30 mouse cellular contexts compared by ENCODE assay signal in genomic region chr16:22899346-22899745, GRCm38 (mm10). TPM values are rescaled to one million over a fixed set of nuclear protein-coding genes. Genes with fewer than 3 reads are reported as not detected.
DNase-seq lines count a peak whose midpoint lies in the region; ATAC-seq and TF ChIP-seq lines count a peak whose summit lies in the region.
"Had no signal": no experiment of that assay in that cellular context is flagged by ENCODE, and none has a peak within 500 bp of the region (broad histone marks: within the 10 kb centered on the region; RNA-seq: fewer than 3 reads in every experiment).

No protein-coding gene starts in this region.

- H3K4me3 ChIP-seq in liver, adult 2 months (ENCODE audit: insufficient read depth, low read depth, low read length), result no peak overlapping the region
- H3K4me3 ChIP-seq: embryonic facial prominence, embryonic 12.5 days; embryonic facial prominence, embryonic 15.5 days; gastrocnemius, adult 2 months; heart, embryonic 12.5 days; heart, embryonic 15.5 days; hindbrain, embryonic 10.5 days; hindbrain, embryonic 13.5 days had no signal

- H3K36me3 ChIP-seq in liver, adult 2 months (ENCODE audit: control insufficient read depth, insufficient read depth, low read length), result peaks cover 27% of the 10 kb centered on the region
- H3K36me3 ChIP-seq: embryonic facial prominence, embryonic 12.5 days; embryonic facial prominence, embryonic 15.5 days; heart, embryonic 12.5 days; heart, embryonic 15.5 days; hindbrain, embryonic 10.5 days; hindbrain, embryonic 13.5 days had no signal

- H3K4me1 ChIP-seq in liver, adult 2 months (ENCODE audit: control insufficient read depth, insufficient read depth, low read length), result peaks cover 23% of the 10 kb centered on the region
- H3K4me1 ChIP-seq: embryonic facial prominence, embryonic 12.5 days; embryonic facial prominence, embryonic 15.5 days; heart, embryonic 12.5 days; heart, embryonic 15.5 days had no signal

- no peaks in the 10 kb centered on the region for H3K79me2 ChIP-seq in liver, adult 2 months (ENCODE audit: control insufficient read depth, insufficient read depth, low read length)

- peak; percentile 89 for DNase-seq in liver, adult 2 months (ENCODE audit: extremely low read depth, low read depth, low spot score)
- DNase-seq in liver (no peak), 3T3-L1 (ENCODE audit: low read depth, low spot score) (peak; percentile 10)
- no peak for DNase-seq in adrenal gland, postnatal 14 days
- DNase-seq: adrenal gland, adult 2 months; adrenal gland, postnatal 36 days; cerebellum, adult 18-20 months; cerebellum, adult 9-10 months; cerebellum, postnatal 14 days; forebrain, postnatal 0 days; gastrocnemius, adult 2 months; gastrocnemius, postnatal 14 days; heart, adult 18-20 months; heart, postnatal 10 days; heart, postnatal 36 days had no signal

- TF ChIP-seq CTCF in liver, adult 2 months (IDR thresholded peaks at IDR 0.05; ENCODE audit: low read depth, low read length), result no peak

- H3K9ac ChIP-seq in liver, adult 2 months (ENCODE audit: low read depth, low read length), result no peak overlapping the region
- H3K9ac ChIP-seq: embryonic facial prominence, embryonic 12.5 days; embryonic facial prominence, embryonic 15.5 days; forebrain, postnatal 0 days; heart, embryonic 12.5 days; heart, embryonic 15.5 days; hindbrain, embryonic 13.5 days had no signal

- 12% methylated on average over 5 of the region's 5 CpGs for WGBS in liver, adult 2 months

- H3K27me3 ChIP-seq in liver, adult 2 months (ENCODE audit: control insufficient read depth, insufficient read depth, low read length), result no peaks in the 10 kb centered on the region
- H3K27me3 ChIP-seq: embryonic facial prominence, embryonic 12.5 days; embryonic facial prominence, embryonic 15.5 days; heart, embryonic 15.5 days; hindbrain, embryonic 13.5 days had no signal

- TF ChIP-seq POLR2A in liver, adult 2 months (IDR thresholded peaks at IDR 0.05; ENCODE audit: extremely low read depth, insufficient read depth, low read length), result peak; percentile 46; the same call in 1 of the 2 replicates

- 0 out of 2 replicates have a peak, but pooled peaks have one; percentile 14 for ATAC-seq in granulocyte monocyte progenitor cell, adult 5-6 weeks (replicated peaks; ENCODE audit: poor library complexity, severe bottlenecking)
- ATAC-seq in inflammation-experienced regulatory T-cells, adult 6 months, result no peak
- ATAC-seq: CD4-positive, CD25-positive, alpha-beta regulatory T cell, adult 4 months; forebrain, embryonic 14.5 days; forebrain, postnatal 0 days; hindbrain, embryonic 16.5 days had no signal

- peak overlapping the region; percentile 89 for H3K27ac ChIP-seq in liver, adult 2 months (replicated peaks; ENCODE audit: insufficient read depth, low read depth, low read length)
- H3K27ac ChIP-seq: embryonic facial prominence, embryonic 12.5 days; embryonic facial prominence, embryonic 15.5 days; gastrocnemius, adult 2 months; heart, embryonic 15.5 days; hindbrain, embryonic 10.5 days; hindbrain, embryonic 13.5 days had no signal

RNA-seq across cellular contexts. Expression of gene Ahsg, which starts 8.3 kb away (rescaled TPM):
- 10,308 and 11,624 TPM in 2 replicates for total RNA-seq in liver, adult 2 months (2014; rRNA removed)
- 17,109 and 17,601 TPM in 2 replicates for polyA plus RNA-seq in liver, adult 2 months (2012; rRNA removed)
- not detected in 2 replicates for total RNA-seq in granulocyte monocyte progenitor cell, adult 5-6 weeks (2014; fragmentation: Nextera tagmentation)
- total RNA-seq in granulocyte monocyte progenitor cell, adult 5-6 weeks (2017), result not detected in 2 replicates
- polyA plus RNA-seq in inflammation-experienced regulatory T-cells, adult 6 months (2017; shearing (Covaris generic)), result not detected
- total RNA-seq in adrenal gland, postnatal 14 days (2021), result 223 and 3,596 TPM in 2 replicates
- total RNA-seq: forebrain, postnatal 0 days; gastrocnemius, adult 2 months; MEL had no signal
- polyA plus RNA-seq: C2C12; CD4-positive, CD25-positive, alpha-beta regulatory T cell, adult 4 months; embryonic facial prominence, embryonic 12.5 days; forebrain, embryonic 11.5 days; forebrain, embryonic 14.5 days; forebrain, postnatal 0 days; hindbrain, embryonic 13.5 days; hindbrain, embryonic 16.5 days had no signal

RNA-seq across cellular contexts. Expression of gene Fetub, which starts 18.8 kb away (rescaled TPM):
- 107 and 165 TPM in 2 replicates for total RNA-seq in liver, adult 2 months (2014; rRNA removed)
- polyA plus RNA-seq in liver, adult 2 months (2012; rRNA removed), result 414 and 419 TPM in 2 replicates
- not detected in 2 replicates for total RNA-seq in granulocyte monocyte progenitor cell, adult 5-6 weeks (2014; fragmentation: Nextera tagmentation)
- not detected in 2 replicates for total RNA-seq in granulocyte monocyte progenitor cell, adult 5-6 weeks (2017)
- polyA plus RNA-seq in inflammation-experienced regulatory T-cells, adult 6 months (2017; shearing (Covaris generic)), result under 1 TPM in 1 of 3 experiments, not detected in 2; 0.91 TPM
- total RNA-seq in adrenal gland, postnatal 14 days (2021), result 30.2 and 120 TPM in 2 replicates
- total RNA-seq: forebrain, postnatal 0 days; gastrocnemius, adult 2 months; gastrocnemius, postnatal 14 days; heart, postnatal 10 days; MEL had no signal
- polyA plus RNA-seq: CD4-positive, CD25-positive, alpha-beta regulatory T cell, adult 4 months; embryonic facial prominence, embryonic 12.5 days; forebrain, embryonic 11.5 days; forebrain, embryonic 14.5 days; heart, embryonic 12.5 days; heart, embryonic 15.5 days; hindbrain, embryonic 10.5 days; hindbrain, embryonic 13.5 days; hindbrain, embryonic 16.5 days had no signal

RNA-seq across cellular contexts. Expression of gene Dnajb11, which starts 41.7 kb away (rescaled TPM):
- 62.0 and 67.7 TPM in 2 replicates for total RNA-seq in liver, adult 2 months (2014; rRNA removed)
- 20.7 and 23.9 TPM in 2 replicates for polyA plus RNA-seq in liver, adult 2 months (2012; rRNA removed)
- total RNA-seq in granulocyte monocyte progenitor cell, adult 5-6 weeks (2014; fragmentation: Nextera tagmentation), result 85.9 and 112 TPM in 2 replicates
- total RNA-seq in granulocyte monocyte progenitor cell, adult 5-6 weeks (2017), result 187 and 220 TPM in 2 replicates
- 10 to 100 TPM; 43.0 to 79.0 (median 48.2) TPM for polyA plus RNA-seq in inflammation-experienced regulatory T-cells, adult 6 months (2017; shearing (Covaris generic))
- total RNA-seq in adrenal gland, postnatal 14 days (2021), result 73.5 and 73.9 TPM in 2 replicates

RNA-seq across cellular contexts. Expression of gene Tbccd1, which starts 41.9 kb away (rescaled TPM):
- 22.7 and 24.0 TPM in 2 replicates for total RNA-seq in liver, adult 2 months (2014; rRNA removed)
- polyA plus RNA-seq in liver, adult 2 months (2012; rRNA removed), result 16.9 and 19.9 TPM in 2 replicates
- total RNA-seq in granulocyte monocyte progenitor cell, adult 5-6 weeks (2014; fragmentation: Nextera tagmentation), result 18.8 and 32.9 TPM in 2 replicates
- total RNA-seq in granulocyte monocyte progenitor cell, adult 5-6 weeks (2017), result 22.1 and 27.1 TPM in 2 replicates
- 10 to 100 TPM; 17.4 to 21.0 (median 19.4) TPM for polyA plus RNA-seq in inflammation-experienced regulatory T-cells, adult 6 months (2017; shearing (Covaris generic))
- 18.3 and 18.5 TPM in 2 replicates for total RNA-seq in adrenal gland, postnatal 14 days (2021)

RNA-seq across cellular contexts. Expression of gene Hrg, which starts 51.5 kb away (rescaled TPM):
- 574 and 911 TPM in 2 replicates for total RNA-seq in liver, adult 2 months (2014; rRNA removed)
- 312 and 372 TPM in 2 replicates for polyA plus RNA-seq in liver, adult 2 months (2012; rRNA removed)
- total RNA-seq in granulocyte monocyte progenitor cell, adult 5-6 weeks (2014; fragmentation: Nextera tagmentation), result not detected in 2 replicates
- total RNA-seq in granulocyte monocyte progenitor cell, adult 5-6 weeks (2017), result not detected in 2 replicates
- not detected for polyA plus RNA-seq in inflammation-experienced regulatory T-cells, adult 6 months (2017; shearing (Covaris generic))
- total RNA-seq in adrenal gland, postnatal 14 days (2021), result 10.0 and 153 TPM in 2 replicates
- total RNA-seq: forebrain, postnatal 0 days; gastrocnemius, adult 2 months; gastrocnemius, postnatal 14 days; heart, adult 18-20 months; heart, postnatal 10 days; heart, postnatal 36 days; MEL had no signal
- polyA plus RNA-seq: C2C12; CD4-positive, CD25-positive, alpha-beta regulatory T cell, adult 4 months; embryonic facial prominence, embryonic 12.5 days; forebrain, embryonic 14.5 days; forebrain, postnatal 0 days; frontal cortex, adult 2 months; heart, embryonic 12.5 days; heart, embryonic 15.5 days; hindbrain, embryonic 10.5 days; hindbrain, embryonic 13.5 days; hindbrain, embryonic 16.5 days had no signal

Comparison
In these comparisons a context has a peak if more than half of its experiments do, and no peak if none do; other contexts are left out.
1. DNase-seq: peak in liver, adult 2 months (single experiment) and 3T3-L1 (single experiment); none in liver (single experiment) and adrenal gland, postnatal 14 days (single experiment).
2. RNA of gene Ahsg, which starts 8.3 kb away (total RNA-seq): 10,308 to 11,624 TPM in liver, adult 2 months and 223 to 3,596 TPM in adrenal gland, postnatal 14 days; not detected in granulocyte monocyte progenitor cell, adult 5-6 weeks; every median in the first group is over 100 times any median in the second.
3. RNA of gene Fetub, which starts 18.8 kb away (total RNA-seq): 30.2 to 120 TPM in adrenal gland, postnatal 14 days and 107 to 165 TPM in liver, adult 2 months; not detected in granulocyte monocyte progenitor cell, adult 5-6 weeks; every median in the first group is over 10 times any median in the second.